Mouse (Mus musculus) megakaryocyte, embryonic 14.5 days (primary cell): ENCODE results near the gene Calr4.

Experiments
- FLI1 ChIP-seq: IDR thresholded peaks from 2 replicates; pipeline ENCODE4 v1.6.1; 2012; ENCODE audit warnings: low read length, inconsistent platforms, mixed read lengths
- GATA1 ChIP-seq: IDR thresholded peaks from 3 replicates; pipeline ENCODE4 v1.6.1; 2012; ENCODE audit warnings: mixed read lengths, low read length, inconsistent platforms, borderline replicate concordance

DNA sequence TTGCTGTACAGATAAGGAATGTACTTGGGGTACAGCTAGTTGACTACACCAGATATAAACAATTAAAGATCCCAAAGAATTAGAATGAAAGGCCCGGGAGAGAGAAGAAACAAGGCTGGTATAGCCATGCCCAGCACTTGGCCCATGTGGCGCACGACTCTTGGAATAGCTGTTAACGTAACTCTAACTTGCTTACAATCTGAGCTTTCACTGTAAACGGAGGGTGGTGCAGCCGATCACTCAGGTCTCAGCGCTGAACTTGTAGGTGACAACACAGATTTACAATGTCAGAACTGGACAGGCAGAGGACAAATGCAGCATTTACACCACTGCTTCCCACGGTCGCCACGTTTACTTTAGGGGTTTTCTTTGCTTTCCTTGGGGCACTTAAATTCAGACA lies 42.7 kb upstream of the Calr4 start:
- TF ChIP-seq GATA1: no peak
- TF ChIP-seq FLI1: no peak
